Comparison of ENCODE assay signal across 8 mouse cellular contexts in the genomic region with DNA sequence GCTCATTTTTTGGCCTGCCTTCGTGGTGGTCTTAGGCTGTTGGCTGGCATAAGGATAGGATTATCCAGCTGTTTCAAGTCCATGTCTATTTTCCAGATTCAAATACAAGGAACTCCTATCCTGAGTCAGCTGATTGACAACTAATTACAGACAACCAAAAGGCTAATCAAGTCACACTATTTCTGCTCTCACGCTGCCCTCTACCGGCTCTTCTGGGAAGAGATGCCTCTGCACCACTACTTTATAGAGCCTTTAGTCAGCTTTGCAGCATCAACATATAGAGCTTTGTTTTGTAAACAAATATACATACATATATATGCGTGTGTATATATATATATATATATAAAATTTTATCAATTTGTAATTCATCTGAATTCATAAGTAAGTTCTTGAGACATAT.
DNase-seq lines count a peak whose midpoint lies in the region; ATAC-seq and TF ChIP-seq lines count a peak whose summit lies in the region.

No protein-coding gene starts in this region.

- TF ChIP-seq CTCF in embryonic fibroblast, embryonic 13.5 days (IDR thresholded peaks at IDR 0.05; ENCODE audit: borderline replicate concordance, insufficient read depth, low read length), result 0 out of 2 replicates have a peak, but pooled peaks have one; percentile 10

- no peak overlapping the region for H3K27ac ChIP-seq in hindbrain, embryonic 16.5 days (ENCODE audit: low read depth, low read length)
- H3K27ac ChIP-seq in hindbrain, embryonic 13.5 days, result no peak overlapping the region
- no peak overlapping the region for H3K27ac ChIP-seq in embryonic fibroblast, embryonic 13.5 days (ENCODE audit: insufficient read depth, low read length)

- H3K4me3 ChIP-seq in hindbrain, embryonic 16.5 days (ENCODE audit: low read length), result no peak overlapping the region
- no peak overlapping the region for H3K4me3 ChIP-seq in hindbrain, embryonic 13.5 days
- no peak overlapping the region for H3K4me3 ChIP-seq in embryonic fibroblast, embryonic 13.5 days (ENCODE audit: insufficient read depth, low read length)

- no peaks in the 10 kb centered on the region for H3K27me3 ChIP-seq in hindbrain, embryonic 16.5 days (replicated peaks; ENCODE audit: control insufficient read depth, insufficient read depth, low read length)
- H3K27me3 ChIP-seq in hindbrain, embryonic 13.5 days, result no peaks in the 10 kb centered on the region

- H3K4me2 ChIP-seq in hindbrain, embryonic 16.5 days (ENCODE audit: low read length), result no peak overlapping the region
- no peak overlapping the region for H3K4me2 ChIP-seq in hindbrain, embryonic 13.5 days

- ATAC-seq in hindbrain, embryonic 16.5 days, result peak; percentile 55
- no peak for ATAC-seq in hindbrain, embryonic 13.5 days (ENCODE audit: low FRiP score)

- DNase-seq in B cell, adult 2 months, result peak; percentile 68 to 69
- DNase-seq in NIH3T3 (ENCODE audit: low read depth), result peak; percentile 75
- peak; percentile 47 to 56 for DNase-seq in layer of hippocampus, postnatal 10 days (ENCODE audit: low spot score in 2 of 2)
- DNase-seq in thymus, postnatal 14 days, result peak; percentile 54
- no peak for DNase-seq in left cerebral cortex, adult 8-10 months (ENCODE audit: low spot score in 2 of 2)

- H3K9ac ChIP-seq in hindbrain, embryonic 16.5 days (ENCODE audit: low read depth, low read length), result no peak overlapping the region
- H3K9ac ChIP-seq in hindbrain, embryonic 13.5 days, result no peak overlapping the region

- peaks cover 3% of the 10 kb centered on the region; the same call in 1 of the 2 replicates for H3K36me3 ChIP-seq in hindbrain, embryonic 16.5 days (ENCODE audit: control insufficient read depth, insufficient read depth, low read length)
- H3K36me3 ChIP-seq in hindbrain, embryonic 13.5 days, result no peaks in the 10 kb centered on the region

- H3K9me3 ChIP-seq in hindbrain, embryonic 16.5 days (ENCODE audit: control insufficient read depth, low read length), result no peaks in the 10 kb centered on the region
- H3K9me3 ChIP-seq in hindbrain, embryonic 13.5 days, result no peaks in the 10 kb centered on the region

- H3K4me1 ChIP-seq in hindbrain, embryonic 16.5 days (ENCODE audit: control insufficient read depth, insufficient read depth, low read depth, low read length), result no peaks in the 10 kb centered on the region
- peaks cover 5% of the 10 kb centered on the region; the same call in 1 of the 2 replicates for H3K4me1 ChIP-seq in hindbrain, embryonic 13.5 days (replicated peaks)
- H3K4me1 ChIP-seq in embryonic fibroblast, embryonic 13.5 days (ENCODE audit: control insufficient read depth, insufficient read depth, low read length), result peaks cover 5% of the 10 kb centered on the region; the same call in 1 of the 2 replicates

- no peak for TF ChIP-seq POLR2A in embryonic fibroblast, embryonic 13.5 days (IDR thresholded peaks at IDR 0.05; ENCODE audit: low read depth, low read length)

- 27% methylated on average over 4 of the region's 4 CpGs for WGBS in hindbrain, embryonic 16.5 days
- 26% methylated on average over 4 of the region's 4 CpGs for WGBS in hindbrain, embryonic 13.5 days

Comparison
In these comparisons a context has a peak if more than half of its experiments do, and no peak if none do; other contexts are left out.
1. DNase-seq: peak in B cell, adult 2 months (2 of 2), NIH3T3 (single experiment), layer of hippocampus, postnatal 10 days (2 of 2) and thymus, postnatal 14 days (single experiment); none in left cerebral cortex, adult 8-10 months (0 of 2).